Mouse (Mus musculus) kidney, adult 9 months (tissue): ENCODE data around the gene Prkag2.
"Not testable (repeated sequence)": the region's sequence is repeated elsewhere in the genome, so short reads cannot be mapped to it uniquely, and the experiment has no call there.

ENCODE experiments used
- DNase-seq: peaks from one replicate; pipeline ENCODE4 v3.0.0; 2022

The Prkag2 gene

DNA sequence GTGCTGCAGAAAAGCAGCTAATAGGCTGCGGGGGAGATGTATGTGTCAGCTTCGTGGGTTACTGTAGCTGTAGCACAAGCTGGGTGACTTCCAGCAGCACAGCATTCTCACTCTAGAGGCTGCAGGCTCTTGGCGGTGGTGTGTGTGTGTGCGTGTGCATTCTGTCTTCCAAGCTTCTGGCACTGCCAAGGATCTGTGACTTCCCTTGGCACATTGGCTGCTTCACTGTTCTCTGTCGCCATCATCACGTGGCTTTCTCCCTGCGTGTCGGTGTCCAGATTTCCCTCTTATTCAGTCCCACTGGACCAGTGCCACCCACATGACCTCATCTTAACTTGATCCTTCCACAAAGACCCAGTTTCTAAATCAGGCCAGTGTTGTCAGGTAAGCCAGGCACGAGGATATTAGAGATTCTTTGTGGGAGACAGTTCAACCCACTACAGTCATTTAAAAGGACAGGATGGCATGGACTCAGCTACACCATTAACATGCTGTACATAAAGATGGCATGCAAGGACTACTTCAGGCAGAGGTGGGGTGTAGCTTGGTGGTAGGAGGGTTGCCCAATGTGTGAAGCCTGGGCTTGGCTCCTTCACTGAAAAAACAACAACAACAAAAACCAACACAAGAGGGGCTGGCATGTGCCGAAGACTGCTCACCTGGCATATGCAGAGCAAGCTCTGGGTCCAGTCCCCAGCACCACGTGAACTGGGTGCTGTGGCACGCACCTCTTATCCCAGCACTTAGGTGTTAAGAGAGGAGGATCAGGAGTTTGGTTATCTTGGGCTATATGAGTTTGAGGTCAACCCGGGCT, 239.6 kb downstream of the Prkag2 start:
- peak; percentile 11 for DNase-seq

DNA sequence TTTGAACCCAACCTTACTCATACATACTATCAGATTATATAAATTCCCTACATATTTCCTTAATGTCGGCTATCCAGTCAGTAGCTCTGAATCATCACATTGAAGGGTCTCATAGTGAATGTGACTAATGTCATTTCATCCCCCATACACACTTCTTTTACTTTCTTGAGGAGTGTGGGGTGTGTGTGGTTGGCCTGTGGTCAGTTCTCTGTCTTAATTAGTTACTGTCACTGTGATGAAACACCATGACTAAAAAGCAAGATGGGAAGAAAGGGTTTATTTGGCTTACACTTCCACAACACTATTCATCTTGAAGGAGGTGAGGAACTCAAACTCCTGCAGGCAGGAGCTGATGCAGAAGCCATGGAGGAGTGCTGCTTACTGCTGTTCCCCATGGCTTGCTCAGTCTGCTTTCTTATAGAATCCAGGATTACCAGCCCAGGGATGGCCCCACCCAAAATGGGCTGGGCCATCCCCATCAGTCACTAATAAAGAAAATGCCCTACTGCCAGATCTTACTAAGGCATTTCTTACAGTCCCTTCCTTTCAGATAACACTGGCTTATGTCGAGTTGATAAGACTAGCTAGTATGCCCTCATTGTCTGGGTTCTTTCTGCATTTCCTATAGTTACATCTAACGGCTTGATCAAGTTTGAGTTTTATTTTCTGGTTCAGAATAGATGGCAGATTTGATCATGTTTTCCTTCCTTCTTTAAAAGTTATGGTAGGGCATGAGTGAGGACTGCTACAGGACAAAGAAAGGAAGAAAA, 240.5 kb downstream of the Prkag2 start:
- DNase-seq: no peak

DNA sequence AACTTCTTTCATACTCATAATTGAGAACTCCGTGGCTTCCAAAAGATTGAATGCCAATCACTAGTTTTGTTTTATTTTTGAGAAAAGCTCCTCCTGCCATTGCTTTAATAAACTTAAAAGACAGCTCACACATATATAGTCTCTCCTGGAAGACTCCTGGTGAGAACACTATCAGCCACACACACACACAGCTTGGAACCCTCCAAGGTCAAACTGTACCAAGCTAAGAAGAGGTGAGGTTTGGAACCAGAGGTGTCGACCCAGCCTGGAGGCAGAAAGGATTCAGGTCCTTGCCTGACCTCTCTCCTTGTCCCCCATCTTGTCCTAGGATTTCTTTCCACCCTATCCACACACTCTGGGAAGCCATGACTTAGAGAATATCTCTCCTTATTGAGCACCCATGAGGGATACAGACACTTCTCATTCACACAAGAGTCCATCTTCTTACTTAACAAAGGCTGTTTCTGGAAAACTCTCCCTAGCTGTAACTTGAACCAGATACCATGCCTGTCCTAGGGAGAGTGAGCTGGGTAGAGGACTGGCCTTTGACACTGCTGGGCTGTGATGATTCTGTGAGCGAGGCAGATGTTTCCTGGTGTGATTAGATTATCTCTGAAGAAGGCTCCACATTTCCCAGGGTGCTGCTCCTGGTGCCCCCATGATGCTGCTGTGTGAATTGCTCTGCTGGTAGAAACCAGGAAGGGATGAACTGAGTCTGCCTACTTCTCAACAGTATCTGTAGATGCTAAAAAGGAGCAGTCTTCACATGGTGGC, 245.4 kb downstream of the Prkag2 start:
- no peak for DNase-seq

DNA sequence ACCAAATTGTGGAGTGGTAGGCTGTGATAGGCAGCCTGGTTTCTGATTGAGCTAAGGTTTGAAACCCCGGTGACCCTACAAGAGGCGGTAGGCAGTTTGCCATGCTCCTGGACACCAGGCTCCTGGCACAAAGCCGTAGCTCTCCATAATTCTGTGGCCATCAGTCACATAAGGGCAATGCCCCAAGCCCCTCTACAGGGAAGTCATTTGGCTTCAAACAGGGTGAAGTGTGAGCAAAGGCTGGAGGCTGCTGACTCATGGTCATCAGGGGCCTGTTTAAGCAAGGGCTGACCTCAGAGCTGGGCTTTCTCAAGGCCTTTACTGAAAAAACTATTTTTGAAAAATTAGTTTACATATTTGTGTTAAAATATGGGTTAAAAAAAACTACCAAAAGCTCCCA, 246.2 kb downstream of the Prkag2 start:
- no peak for DNase-seq

DNA sequence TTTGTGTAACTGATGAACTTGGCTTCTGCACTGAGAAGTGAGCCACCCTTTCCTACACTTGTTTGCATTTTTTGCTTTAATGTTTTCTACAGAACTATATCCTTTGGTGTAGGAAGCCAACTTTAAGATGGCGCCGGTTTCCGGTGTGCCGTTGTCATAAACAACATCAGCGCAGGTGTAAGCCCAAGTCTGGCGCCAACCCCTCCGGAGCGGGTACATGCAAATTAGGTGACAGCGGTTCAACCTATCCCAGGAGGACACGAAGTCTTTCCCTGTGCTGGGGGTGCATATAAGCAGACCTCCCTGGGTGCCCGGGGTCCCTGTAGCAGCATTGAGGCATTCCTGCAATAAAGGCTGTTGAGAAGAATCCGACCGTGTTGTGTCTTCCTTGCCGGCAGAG, 252.2 kb downstream of the Prkag2 start:
- not testable (repeated sequence) for DNase-seq

DNA sequence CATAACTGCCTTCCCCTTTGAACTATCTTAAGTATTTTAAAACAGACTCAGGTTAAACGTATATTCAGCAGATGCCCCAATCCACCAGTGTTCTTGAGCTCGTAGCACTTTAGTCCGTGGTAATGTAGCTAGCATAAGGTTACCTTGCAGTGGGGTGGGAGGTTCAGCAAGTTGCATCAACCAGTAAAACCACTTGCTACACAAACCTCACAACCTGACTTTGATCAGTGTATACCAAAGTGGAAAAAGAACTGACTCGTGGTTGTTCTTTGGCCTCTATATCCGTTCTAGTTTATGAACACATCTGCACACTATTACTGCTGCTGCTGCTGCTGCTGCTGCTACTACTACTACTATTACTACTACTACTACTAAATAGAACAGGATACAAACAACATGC, 256.6 kb downstream of the Prkag2 start:
- DNase-seq: no peak

DNA sequence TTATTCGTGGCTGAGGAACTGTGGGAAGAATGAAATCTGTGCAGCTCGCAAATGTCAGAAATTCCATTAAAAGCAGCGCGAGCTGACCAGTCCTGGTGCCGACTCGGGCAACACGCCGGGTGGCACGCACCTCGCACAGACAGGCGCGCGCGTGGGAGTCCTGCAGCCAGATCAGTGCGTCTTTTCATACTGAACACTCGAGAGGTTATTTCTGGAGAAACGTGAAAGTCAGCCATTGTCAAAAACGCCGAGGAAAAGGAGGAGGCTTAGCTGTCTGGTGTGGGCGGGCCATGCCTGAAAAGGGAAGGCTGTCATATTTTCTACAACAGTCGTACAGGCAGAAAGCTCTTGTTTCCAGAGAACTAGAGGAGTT, 257.4 kb downstream of the Prkag2 start:
- DNase-seq: no peak

DNA sequence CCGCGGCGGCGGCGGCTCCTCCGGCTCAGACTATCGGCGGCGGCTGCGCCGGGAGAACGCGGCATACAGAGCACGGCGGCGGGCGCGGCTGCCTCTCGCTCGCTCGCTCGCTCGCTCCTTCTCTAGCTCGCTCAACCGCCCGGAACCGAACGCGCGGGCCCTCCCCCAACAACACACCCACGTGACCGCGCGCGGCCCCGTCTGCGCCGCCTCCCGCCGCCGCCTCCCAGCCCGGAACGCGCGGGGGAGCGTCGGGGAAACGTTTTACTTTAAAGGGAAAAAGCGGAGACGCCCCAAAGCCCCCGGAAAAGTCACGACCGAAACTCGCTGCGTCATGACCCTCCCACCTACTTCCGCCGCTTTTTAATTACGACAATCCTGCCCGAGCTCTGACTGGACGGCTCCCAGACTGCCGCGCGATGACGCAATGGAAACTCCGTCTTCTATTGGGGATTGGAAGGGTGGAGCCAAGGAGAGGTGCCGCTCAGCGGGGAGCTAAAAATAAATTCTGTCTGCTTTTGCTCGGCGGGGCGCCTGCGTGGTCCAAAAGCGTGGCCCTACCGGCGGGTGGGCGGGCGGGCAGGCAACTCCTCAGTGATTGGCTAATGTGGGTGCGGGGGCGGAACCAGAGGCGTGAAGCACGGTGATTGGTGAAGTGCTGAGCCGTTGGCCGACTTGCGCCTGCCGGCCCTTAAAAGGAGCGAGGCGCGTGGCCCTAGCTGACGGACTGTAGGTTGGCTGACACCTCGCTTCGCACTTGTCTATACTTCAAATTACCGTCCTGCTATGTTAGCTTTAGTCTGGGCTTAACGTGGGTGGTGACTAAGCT, 258.0 kb downstream of the Prkag2 start, which contains the start of gene Rheb:
Gene Rheb (minus strand): TSS at position 351 of the 829 bp plus-strand sequence.
- DNase-seq: peak; percentile 100

DNA sequence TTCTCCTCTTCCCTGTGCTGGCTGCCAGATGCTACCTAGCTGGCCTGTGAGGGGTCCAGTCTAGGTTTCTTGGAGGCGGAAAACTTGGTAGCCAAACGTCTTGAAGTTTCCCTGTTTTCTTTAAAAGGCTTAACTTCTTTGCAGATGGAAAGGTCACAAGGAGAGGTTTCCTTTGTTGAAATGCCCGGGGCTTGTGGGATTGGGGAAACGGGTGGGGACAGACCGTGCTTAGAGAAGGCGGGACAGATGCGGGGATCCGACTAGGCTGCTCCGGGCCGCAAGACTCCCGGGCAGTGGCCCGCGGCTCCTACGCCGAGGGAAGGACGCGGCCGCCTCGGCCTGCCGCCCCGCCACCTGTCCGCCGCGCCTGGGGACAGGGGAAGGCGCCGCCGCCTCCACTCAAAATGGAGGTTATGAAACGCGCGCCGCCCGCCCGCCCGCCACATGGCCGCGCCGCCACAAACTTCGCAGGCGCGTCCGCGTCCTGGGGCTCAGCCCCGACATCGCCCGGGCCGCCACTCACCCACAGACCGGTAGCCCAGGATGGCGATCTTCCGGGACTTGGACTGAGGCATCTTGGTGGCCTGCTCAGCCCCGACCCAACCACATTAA, 258.7 kb downstream of the Prkag2 start:
- DNase-seq: no peak

DNA sequence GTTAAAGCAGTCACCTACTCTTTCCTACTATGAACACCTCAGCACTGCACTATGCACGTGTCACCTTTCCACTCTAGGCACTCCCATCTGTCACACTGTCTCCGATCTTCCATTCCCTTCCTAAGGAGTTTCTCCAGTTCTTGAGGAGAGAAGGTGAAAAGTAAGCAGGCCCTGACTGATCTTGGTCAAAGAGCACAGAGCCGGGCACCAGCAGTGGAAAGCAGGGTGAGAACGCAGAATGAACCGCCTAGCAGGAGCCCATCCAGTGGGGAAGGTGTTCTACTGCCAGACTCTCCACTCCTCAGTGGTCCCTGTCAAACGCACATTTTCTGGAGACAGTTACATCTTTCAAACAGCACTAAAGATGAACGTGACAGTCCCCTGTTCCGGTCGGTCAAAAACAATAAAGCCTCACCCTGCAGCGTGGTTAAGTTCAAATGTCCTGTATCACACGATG, 259.4 kb downstream of the Prkag2 start:
- peak; percentile 44 for DNase-seq

DNA sequence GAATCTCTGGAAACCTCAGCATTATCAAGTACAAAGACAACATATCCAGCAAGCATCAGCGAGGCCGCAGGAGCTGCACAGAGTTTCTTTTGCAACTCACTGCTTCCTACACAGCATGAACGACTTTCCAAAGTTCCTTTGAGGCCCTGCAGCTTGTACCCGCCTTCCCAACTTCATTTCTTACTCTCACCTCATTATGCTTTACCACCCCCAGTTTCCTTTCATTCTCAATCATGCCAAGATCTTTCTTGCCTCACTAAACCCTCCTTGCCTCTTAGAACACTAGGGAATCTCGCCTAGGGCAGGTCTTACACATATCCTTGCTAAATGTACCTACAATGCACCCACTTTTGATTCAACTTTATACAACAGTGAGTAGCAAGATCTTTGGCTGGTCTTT, 266.0 kb downstream of the Prkag2 start:
- DNase-seq: no peak

DNA sequence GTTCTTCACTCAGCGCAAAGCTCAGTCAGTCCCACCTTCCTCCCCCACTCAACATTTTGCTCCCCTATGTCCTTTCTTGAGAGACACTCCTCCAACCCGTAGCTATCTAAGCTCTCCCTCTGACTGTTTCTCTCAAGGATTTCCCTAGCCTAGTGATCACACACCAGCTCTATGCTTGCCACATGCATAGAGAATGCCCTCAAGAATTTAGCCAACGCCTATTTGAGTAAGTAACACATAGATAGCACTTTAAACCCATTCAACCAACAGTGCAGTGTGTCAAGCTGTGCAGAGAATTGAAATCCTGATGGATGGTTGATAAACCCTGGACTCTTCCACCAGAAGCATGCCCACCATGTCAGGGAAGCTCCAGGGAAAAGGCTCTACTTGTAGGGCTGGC, 268.5 kb downstream of the Prkag2 start:
- DNase-seq: no peak

DNA sequence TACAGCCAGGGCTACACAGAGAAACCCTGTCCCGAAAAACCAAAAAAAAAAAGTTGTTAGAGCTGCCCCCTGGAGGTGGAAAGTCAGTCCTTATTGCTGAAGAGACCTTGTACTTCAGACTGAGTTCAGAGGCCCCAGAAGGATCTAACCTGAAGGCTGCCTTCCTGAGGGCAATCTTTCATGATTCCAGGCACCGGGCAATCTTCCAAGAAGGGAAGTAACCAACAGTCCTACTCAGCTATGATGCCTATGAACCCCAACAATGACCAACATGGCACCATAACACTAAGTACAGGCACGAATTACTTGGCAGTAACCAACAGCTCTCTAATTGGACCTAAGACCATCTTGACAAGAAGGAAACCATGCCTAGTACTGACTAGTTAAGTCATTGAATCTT, 272.0 kb downstream of the Prkag2 start:
- DNase-seq: peak; percentile 54

DNA sequence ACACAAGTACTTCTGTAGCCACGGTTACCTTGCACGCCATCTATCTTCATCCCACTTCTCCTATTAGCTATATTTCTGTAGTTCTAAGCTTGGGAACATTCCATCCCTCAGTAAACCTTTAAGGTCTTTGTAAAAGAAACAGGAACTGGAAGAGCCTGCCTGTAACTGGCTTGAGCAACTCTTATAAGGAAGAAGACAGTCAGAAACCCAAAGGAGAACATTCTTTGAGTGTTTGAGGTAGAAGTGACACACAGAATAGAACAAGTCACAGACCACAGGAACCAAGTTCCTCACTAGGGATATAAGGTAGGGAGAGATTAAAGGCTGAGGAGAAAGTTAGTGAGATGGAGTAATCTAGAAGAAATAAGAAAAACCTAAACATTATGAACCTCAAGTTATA, 273.3 kb downstream of the Prkag2 start:
- DNase-seq: no peak

DNA sequence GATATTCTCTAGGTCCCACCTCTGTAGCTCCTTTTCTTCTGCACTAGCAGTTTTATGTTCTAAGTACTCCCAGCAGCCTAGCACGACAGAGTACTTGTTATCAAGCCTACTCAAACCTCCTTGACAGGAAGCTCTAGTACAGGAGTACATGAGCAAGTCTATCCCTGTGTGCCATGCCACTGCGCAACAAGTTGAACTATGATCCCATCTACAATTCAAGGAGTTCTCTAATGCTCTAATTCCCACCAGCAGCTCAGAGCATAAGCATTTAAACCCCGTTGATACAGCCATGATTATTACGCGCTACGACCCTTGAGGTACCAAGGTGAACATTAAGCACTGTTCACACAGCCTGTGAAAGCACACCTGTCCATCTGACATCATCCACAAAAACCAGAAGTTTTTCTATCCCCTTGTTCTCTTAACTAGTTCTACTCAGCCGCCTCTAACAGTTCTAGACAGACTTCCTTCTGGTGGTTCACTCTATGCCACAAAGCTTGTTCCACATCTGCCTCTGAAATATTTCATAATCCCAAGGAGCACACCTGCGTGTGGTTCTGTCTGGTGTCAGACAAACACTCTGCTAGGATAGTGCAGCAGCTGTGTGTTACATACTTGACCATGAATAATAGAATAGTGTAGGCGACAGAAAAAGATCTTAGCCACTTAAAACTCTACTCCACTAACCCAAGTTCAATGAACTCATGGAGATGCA, 274.2 kb downstream of the Prkag2 start:
- peak; percentile 28 for DNase-seq

DNA sequence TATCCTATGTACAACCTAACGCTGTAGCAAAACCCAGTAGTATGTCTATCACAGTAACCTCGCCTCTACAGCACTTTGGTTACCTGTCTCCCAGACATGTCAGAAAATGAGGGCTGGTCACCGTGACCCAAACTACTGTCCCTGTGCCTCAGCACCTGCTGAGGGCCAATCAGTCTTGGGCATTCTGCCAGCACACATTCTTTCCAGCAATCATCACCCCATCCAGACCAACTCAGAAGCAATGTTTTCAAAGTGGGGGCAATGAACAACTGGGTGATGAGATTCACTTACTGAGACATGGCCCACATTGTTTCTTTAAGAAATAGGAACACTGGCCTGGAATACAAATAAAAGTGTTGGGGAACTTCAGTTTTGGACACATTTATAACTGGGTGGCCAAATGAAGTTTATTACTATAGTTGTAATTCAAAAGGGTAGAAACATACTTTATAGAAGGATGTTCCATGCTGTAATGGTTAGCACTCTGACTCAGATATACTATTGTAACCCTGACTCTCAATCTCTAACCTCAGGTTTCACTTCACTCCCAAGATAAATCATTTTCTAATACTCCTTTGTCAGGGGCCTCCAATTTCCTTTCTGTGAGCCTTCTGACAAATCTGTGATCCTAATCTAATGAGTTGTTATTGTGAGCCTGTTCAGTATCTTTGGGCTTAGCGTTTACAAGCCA, 274.9 kb downstream of the Prkag2 start:
- peak; percentile 45 for DNase-seq

DNA sequence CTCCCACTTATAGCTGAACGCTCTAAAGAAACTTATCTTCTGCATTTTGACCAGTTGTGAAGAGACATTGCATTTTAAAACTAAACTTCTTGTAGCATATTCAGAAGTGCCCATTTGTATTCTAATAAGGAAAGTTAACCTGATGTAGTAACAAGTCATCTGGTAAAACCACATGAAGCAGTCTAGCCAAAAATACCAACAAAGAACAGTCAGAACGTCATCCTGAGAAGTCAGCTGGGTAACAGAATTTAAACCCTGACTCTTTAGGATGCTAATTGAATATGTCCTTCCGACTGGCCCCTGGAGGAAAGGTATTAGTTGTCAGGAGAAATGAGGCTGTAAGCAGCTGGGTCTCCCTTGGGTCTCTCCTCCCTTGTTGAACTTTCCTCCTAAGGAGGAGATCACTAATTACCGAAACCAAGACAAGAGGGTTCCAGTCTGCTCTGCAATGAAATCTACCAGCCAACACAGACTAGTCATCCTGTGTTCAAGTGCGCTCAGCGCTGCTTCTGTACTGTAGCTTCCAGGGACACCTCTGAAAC, 276.5 kb downstream of the Prkag2 start:
- DNase-seq: no peak

DNA sequence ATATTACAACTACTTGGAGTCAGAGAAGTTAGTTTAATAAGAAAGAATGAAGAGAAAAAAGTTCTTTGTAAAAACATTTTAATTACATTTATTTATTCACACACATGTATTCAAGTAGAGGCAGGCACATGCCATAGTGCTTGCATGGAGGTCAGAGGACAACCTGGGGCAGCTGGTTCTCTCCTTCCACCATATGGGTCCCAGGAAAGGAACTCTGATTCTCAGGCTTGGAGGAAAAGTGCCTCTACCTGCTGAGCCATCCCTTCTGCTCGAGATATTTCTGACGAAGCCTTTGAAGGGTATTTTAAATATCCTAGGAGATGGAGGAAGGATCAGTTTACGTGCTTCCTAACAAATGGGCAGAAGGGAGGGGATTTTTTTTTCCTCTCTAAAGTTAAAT, 277.7 kb downstream of the Prkag2 start:
- DNase-seq: no peak

DNA sequence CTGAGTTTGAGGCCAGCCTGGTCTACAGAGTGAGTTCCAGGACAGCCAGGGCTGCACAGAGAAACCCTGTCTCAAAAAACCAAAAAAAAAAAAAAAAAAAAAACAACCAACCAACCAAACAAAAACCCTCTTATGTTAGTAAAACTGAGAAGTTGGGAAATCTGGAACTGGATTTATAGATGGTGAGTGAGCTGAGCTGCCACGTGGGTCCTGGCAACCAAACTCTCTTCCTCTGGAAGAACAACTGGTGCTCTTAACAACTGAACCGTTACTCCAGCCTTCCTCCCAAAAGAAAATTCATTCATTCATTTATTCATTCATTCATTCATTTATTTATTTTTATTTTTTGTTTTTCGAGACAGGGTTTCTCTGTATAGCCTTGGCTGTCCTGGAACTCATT, 278.2 kb downstream of the Prkag2 start:
- not testable (repeated sequence) for DNase-seq

DNA sequence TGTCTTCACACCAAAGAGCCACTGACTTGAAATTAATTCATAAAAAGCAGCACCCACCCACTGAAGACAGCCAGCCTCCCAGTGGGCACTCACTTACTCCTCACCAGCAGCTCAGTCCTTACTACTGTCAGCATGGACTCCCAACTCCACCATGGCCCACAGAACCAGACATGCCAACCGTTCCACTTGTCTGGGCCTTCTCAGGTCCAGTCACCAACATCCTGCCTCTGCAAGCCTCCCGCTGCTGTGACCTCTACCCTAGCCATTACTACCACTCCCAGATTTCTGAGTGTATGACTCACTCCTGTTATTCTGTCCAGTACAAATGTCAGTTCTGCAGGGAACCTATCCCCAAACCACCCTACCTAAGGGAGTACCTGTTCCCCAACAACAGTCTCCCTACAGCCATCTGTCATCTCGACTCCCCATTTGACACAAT, 279.0 kb downstream of the Prkag2 start:
- no peak for DNase-seq
